Mouse (Mus musculus) right cerebral cortex, postnatal 14 days (tissue): ENCODE measurements around the gene Hapln1.

Experiments
- DNase-seq: peaks from one replicate; pipeline ENCODE4 v3.0.0; 2022

Gene Hapln1

GRCm38 (mm10) chr13:89539205-89539886 is at the start of gene Hapln1:
Hapln1 (plus strand) TSS chr13:89539796.
- peak; percentile 64 for DNase-seq

DNA sequence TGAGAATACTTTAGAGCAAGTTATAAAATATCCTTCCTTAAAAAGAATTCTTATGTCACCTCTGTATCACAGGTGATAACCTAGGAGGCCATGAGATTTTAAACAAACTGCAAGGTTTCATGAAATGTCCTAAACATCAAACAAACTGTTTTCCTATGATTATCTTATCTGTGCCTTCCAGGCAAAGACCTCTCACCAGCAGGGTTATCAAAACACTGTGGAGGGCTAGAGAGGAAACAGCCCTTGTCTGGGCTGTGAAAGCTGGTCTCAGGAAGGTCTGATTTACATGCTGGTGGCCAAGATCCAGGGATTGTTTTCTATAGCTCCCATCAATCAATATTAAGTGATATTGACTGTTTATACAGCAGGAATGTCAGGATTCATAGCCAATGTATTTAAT is 46.4 kb upstream of the Hapln1 start:
- DNase-seq, result no peak

GRCm38 (mm10) chr13:89493678-89494077 is 45.9 kb upstream of the Hapln1 start:
- DNase-seq, result no peak

- no peak for DNase-seq
Measured at GRCm38 (mm10) chr13:89496569-89496968, 43.0 kb upstream of the Hapln1 start.

DNA sequence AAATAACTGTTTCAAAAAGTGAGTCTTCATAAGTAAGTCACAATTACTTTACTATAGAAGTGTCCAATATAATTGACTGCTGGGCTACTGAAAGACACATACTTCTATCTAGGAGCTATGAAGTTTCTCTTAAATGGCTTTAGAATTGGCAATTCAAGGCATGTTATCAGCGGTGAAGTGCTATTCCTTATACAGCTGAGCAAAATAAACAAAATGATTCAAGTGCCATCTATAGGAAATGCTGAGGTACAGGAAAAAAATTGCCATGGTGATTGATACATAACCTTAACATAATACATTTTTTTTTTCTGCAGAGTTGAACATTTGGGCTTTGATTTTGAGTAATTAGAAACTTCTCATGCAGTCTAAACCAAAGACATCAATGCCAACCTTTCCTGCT is 40.2 kb upstream of the Hapln1 start:
- DNase-seq, result no peak

DNA sequence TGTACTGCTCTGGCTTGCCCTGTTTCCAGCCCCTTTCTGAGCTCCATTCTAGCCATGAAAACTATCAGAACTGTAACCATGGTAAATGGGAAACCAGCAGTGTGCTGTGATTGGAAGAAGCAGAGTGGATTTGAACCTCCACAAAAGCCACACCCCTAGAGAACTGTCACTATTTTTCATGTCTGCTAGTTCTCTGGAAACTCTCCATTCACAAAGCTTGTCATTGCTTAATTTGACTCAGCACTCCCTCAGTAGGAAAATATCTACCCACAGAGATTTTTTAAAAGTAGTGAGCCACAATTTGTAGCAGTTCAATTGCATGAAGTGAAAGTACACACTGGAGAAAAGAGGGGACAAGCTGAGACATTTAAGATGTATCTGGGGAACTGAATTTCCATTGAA is 18.1 kb upstream of the Hapln1 start:
- no peak for DNase-seq

DNA sequence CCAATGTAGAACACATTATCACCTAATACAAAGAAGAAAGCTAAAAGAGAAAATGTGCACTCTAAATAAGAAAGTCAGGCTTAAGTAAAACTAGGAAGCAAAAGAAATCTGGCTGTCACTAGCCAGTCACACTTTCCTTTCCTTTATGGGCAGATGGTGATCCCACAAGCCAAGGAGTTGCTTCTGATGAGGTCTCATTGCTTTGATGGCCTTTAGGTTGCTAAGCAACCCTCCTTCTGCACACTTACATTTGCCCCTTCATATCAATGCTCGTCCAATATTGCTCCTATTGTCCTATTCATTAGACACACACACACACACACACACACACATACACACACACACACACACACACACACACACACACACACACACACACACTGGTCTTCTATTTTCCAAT is 10.9 kb upstream of the Hapln1 start:
- no peak for DNase-seq

GRCm38 (mm10) chr13:89530386-89530785 is 9.2 kb upstream of the Hapln1 start:
- DNase-seq, result no peak

- no peak for DNase-seq
Measured at GRCm38 (mm10) chr13:89539887-89540264, 280 bp downstream of the Hapln1 start.

- no peak for DNase-seq
Measured at GRCm38 (mm10) chr13:89540301-89540982, 846 bp downstream of the Hapln1 start.

DNA sequence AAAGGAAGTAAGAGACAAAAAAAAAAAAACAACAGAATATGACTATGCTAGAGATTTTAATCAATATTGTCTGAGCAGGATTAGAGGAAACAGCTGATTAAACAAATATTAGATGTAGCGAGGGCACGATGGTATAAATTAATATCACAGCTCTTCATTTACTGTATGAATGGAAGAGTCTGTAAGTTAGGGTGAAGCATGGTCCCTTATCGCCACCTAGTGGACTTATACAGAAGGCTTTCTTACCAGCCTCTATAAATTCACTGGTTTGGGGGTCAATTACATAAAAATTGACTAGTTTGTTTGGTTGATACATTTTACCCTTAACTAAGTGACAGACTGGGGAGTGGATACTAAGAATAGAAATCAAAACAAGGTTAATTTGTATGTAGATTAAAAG is 3.4 kb downstream of the Hapln1 start:
- DNase-seq, result no peak

GRCm38 (mm10) chr13:89548203-89548740 is 8.7 kb downstream of the Hapln1 start:
- peak; percentile 75 for DNase-seq

DNA sequence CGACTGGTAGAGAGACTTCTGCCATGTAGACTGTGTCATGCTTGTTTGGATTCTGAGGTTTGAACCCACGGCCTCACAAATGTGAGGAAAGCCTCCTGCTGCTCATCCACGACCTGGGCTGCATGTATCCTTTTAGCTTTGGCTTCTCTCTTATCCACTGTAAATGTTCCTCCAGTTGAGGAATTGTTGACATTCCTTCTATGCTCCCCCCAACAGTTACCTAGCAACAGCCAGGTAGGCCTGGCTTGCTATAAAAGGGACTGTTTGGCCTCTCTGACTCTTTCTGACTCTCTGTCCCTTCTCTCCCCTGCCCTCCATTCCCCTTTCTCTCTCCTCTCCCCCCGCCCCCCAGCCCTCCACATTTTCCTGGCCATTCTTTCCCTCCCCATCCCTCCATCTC is 9.9 kb downstream of the Hapln1 start:
- no peak for DNase-seq

DNA sequence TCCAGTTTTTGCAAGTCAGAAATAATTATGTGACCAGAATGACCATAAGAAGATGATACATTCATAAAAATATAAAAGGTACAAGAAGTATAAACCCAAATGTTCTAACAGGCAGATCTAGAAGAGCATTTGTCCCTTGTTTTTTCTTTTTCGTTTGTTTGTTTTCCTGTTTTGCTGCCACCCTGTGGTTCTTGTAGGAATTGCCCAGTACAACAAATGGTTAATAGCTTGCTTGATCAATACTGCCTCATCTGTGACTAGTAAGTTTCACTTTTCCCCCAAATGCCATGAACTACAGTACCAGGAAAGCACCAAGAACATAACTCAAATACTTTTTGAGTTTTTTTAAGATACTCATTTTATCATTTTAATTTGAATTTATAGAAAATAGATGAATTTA is 11.9 kb downstream of the Hapln1 start:
- DNase-seq, result no peak

GRCm38 (mm10) chr13:89564518-89564917 is 24.9 kb downstream of the Hapln1 start:
- DNase-seq, result no peak

- no peak for DNase-seq
Measured at GRCm38 (mm10) chr13:89566300-89566699, 26.7 kb downstream of the Hapln1 start.

- no peak for DNase-seq
Measured at GRCm38 (mm10) chr13:89579115-89579514, 39.5 kb downstream of the Hapln1 start.

DNA sequence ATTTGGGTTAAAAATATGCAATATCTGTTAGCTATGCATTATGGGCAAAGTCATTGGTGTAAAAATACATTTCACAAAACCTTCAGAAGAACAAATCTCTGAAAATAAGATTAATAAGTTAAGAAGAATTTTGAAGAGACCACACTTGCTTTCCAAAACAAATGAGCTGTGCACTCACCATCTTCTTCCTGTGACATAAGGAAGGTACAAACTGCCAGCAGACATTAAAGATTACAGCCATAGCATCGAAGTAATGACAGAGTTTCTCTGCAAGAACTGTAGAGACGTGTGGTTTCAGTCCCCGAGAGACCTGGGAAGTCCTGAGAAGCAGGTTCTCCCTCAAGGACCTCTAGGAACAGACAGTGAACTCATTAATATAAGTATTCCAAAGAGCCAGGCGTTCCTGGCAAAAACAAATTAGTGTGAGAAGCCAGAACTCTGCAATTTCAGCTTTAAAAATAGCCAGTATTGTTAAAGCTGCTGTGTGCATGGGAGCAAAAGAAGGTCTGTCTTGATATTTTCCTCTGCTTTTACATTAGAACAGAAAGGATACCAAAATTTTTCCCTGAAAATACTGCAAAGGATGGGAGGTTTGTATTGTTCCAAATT is 43.6 kb downstream of the Hapln1 start:
- DNase-seq, result no peak

DNA sequence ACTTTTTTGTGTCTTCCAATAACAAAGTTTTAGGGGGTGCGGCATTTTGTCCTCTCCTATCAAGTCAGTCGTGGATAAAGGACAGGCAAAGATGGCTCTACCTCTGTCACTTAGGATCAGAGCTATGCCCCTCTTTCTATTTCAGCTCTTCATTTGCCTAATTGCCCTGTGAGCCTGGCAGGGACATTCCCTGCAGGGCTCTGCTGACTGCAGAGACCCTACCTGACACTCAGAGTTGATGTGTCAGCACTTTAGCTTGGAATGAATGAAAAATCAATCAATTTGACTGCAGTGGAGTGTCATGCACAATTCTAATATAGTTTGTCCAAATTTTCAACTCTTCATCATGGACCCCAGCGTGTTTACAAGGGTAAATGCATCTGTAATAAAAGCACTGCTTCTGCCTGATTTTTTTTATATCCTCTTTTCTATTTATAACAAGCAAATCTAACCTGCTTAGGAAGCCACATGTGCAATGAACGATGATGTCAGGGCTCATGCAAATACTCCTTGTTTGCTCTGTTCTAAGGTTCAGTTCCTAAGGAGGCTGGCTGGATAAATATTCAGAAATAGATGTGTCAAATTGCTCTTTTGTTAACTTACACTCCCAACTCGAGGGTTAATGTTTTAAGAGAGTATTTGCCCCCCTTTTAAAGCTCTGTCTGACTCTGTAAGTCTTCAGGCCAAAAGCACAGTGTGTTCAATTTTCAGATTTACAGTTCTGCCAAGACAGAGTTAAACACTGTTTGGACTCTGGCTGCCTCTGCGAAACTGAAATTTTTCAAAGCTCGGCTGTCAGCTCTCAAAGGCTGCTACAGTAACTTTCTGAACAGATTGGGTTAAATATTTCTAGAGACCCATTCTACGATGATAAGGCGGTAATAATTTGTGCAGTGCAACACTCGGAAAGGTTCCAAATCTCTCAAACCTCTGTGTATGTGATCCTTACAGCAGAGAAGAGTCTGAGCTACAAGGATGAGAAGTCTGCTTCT is 44.4 kb downstream of the Hapln1 start:
- DNase-seq, result no peak

- no peak for DNase-seq
Measured at GRCm38 (mm10) chr13:89585144-89585543, 45.5 kb downstream of the Hapln1 start.

DNA sequence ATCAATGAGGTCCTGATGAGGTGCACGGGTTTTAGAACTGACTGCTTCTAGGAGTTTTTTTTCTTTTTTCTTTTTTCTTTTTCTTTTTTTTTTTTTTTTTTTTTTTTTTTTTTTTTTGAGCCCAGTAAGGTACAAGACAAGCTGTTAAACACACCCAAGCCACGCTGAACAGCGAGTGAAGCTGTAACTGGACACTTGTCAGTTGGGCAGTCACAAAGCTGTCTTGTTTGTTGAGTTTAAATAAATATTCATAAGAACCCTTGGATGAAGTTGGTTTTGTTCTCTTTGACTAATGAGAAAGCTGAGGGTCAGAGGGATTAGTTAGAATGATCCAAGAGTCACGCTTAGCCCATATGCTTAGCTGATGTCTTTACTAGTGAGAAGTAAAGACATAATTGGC is 55.5 kb downstream of the Hapln1 start:
- DNase-seq, result no peak

- no peak for DNase-seq
Measured at GRCm38 (mm10) chr13:89597354-89597753, 57.8 kb downstream of the Hapln1 start.

GRCm38 (mm10) chr13:89600466-89600865 is 60.9 kb downstream of the Hapln1 start:
- no peak for DNase-seq
